In the genomic region with DNA sequence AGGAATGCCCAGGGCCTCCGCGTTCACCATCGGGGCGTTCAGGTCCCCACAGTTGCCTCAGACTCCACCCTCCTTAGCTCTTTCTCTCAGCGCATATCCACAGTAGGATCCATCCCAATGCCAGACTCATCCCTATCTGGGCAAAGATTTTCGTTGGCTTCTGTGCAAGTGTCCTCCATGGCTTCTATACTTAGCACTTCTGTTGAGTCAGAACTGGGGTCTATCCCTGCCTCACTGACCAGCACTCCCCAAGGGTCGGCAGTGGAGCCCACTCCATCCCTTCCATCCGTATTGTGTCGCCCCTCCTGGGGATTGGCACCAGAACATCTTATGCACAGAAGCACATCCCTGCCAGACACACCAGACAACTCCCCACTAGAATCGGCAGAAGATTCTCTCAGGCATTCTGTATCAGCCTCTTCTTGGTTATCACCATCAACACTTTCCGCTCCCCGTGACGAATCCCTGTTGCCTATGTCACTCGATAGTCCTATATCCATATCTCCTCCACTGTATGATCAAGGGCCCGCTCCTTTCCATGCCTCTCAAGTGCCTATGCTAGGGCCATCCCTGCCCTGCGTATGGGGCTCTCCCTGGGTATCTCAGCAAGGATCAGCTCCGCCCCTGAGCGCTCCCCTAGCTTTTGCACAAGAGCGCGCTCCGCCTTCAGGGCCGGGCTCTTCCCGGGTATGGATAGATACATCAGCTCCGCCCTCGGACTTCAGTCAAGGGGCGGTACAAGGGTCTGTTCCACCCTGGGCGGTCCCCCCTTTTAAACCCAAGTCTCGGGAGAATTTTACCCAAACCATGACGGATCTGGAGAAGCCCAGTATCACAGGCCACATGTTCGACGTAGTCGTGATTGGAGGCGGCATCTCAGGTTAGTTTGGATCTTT, we compare ENCODE assay signal across 8 mouse cellular contexts. TPM values are rescaled to one million over a fixed set of nuclear protein-coding genes. Genes with fewer than 3 reads are reported as not detected.
DNase-seq lines count a peak whose midpoint lies in the region; ATAC-seq and TF ChIP-seq lines count a peak whose summit lies in the region.

Gene Maoa (plus strand): TSS at position 665 of the 896 bp plus-strand sequence.

- peak; percentile 89 for DNase-seq in Muller cell, postnatal 12 days (ENCODE audit: inconsistent ontology term)
- peak; percentile 74 to 78 for DNase-seq in cerebellum, adult 18-20 months
- peak; percentile 67 for DNase-seq in forelimb bud, embryonic 11.5 days (ENCODE audit: low read depth, low spot score)
- DNase-seq in heart, postnatal 4 days: peak; percentile 49
- DNase-seq in layer of hippocampus, adult 18-20 months (ENCODE audit: low spot score in 2 of 2): peak; percentile 64 to 76
- DNase-seq in liver, postnatal 0 days: peak; percentile 70
- DNase-seq in thymus, adult 18-20 months: peak; percentile 24 to 41

- H3K4me1 ChIP-seq in liver, postnatal 0 days (ENCODE audit: insufficient read depth): 0 out of 2 replicates have a peak, but pooled peaks cover 5% of the 10 kb centered on the region
- no peaks in the 10 kb centered on the region for H3K4me1 ChIP-seq in neural tube, embryonic 14.5 days (ENCODE audit: control insufficient read depth, insufficient read depth, low read length)

- WGBS in liver, postnatal 0 days (ENCODE audit: insufficient replicate concordance): 14% methylated on average over 33 of the region's 33 CpGs
- 12% methylated on average over 29 of the region's 33 CpGs for WGBS in neural tube, embryonic 14.5 days

- peak within 1 kb of the TSS; percentile 57 for H3K4me3 ChIP-seq in liver, postnatal 0 days (ENCODE audit: low read depth, low read length)
- H3K4me3 ChIP-seq in neural tube, embryonic 14.5 days (ENCODE audit: low read depth, low read length): peak within 1 kb of the TSS; percentile 40

- H3K4me2 ChIP-seq in liver, postnatal 0 days (ENCODE audit: low read depth, low read length): peak within 1 kb of the TSS; percentile 79
- peak within 1 kb of the TSS; percentile 68 for H3K4me2 ChIP-seq in neural tube, embryonic 14.5 days (ENCODE audit: low read depth, low read length)

- no peak for TF ChIP-seq CTCF in liver, postnatal 0 days (IDR thresholded peaks at IDR 0.05; ENCODE audit: low read depth)

- no peak within 1 kb of the TSS for H3K27ac ChIP-seq in liver, postnatal 0 days (ENCODE audit: low read depth)
- H3K27ac ChIP-seq in neural tube, embryonic 14.5 days (ENCODE audit: low read depth, low read length): peak within 1 kb of the TSS; percentile 86

- peak within 1 kb of the TSS; percentile 62 for H3K9ac ChIP-seq in liver, postnatal 0 days (replicated peaks)
- peak within 1 kb of the TSS; percentile 56 for H3K9ac ChIP-seq in neural tube, embryonic 14.5 days (replicated peaks; ENCODE audit: low read depth, low read length)

- TF ChIP-seq EP300 in liver, postnatal 0 days (IDR thresholded peaks at IDR 0.05; ENCODE audit: low read depth): no peak

- peak; percentile 76 for ATAC-seq in liver, postnatal 0 days
- peak; percentile 84 for ATAC-seq in neural tube, embryonic 14.5 days (ENCODE audit: low read depth)

- H3K36me3 ChIP-seq in liver, postnatal 0 days (replicated peaks; ENCODE audit: insufficient read depth, low read length): no peaks in the 10 kb centered on the region
- H3K36me3 ChIP-seq in neural tube, embryonic 14.5 days (ENCODE audit: control insufficient read depth, insufficient read depth, low read length): no peaks in the 10 kb centered on the region

- H3K9me3 ChIP-seq in liver, postnatal 0 days (ENCODE audit: low read length): no peaks in the 10 kb centered on the region
- no peaks in the 10 kb centered on the region for H3K9me3 ChIP-seq in neural tube, embryonic 14.5 days (ENCODE audit: control insufficient read depth, low read length)

- no peaks in the 10 kb centered on the region for H3K27me3 ChIP-seq in liver, postnatal 0 days (ENCODE audit: insufficient read depth, low read length)
- H3K27me3 ChIP-seq in neural tube, embryonic 14.5 days (ENCODE audit: control insufficient read depth, insufficient read depth, low read length): no peaks in the 10 kb centered on the region

RNA-seq across cellular contexts. Expression of gene Maoa, which starts in this region (rescaled TPM):
- 1 to 10 TPM; 5.3 to 6.7 TPM for total RNA-seq in heart, postnatal 4 days (2021)
- total RNA-seq in layer of hippocampus, adult 18-20 months (2021): 10 to 100 TPM; 14.6 to 16.5 TPM
- polyA plus RNA-seq in liver, postnatal 0 days (2015; fragmentation: Nextera tagmentation; extraction: Ambion mirVana): 2.3 and 2.4 TPM in 2 replicates
- 15.1 and 18.3 TPM in 2 replicates for polyA plus RNA-seq in neural tube, embryonic 14.5 days (2014; fragmentation: Nextera tagmentation; extraction: Ambion mirVana)

Comparison
In these comparisons a context has a peak if more than half of its experiments do, and no peak if none do; other contexts are left out.
1. DNase-seq: peak in every context shown above with its lines; median percentile 89 in Muller cell, postnatal 12 days; 76 in cerebellum, adult 18-20 months; 70 in layer of hippocampus, adult 18-20 months; 70 in liver, postnatal 0 days; 67 in forelimb bud, embryonic 11.5 days; 49 in heart, postnatal 4 days; 32 in thymus, adult 18-20 months.